Mouse (Mus musculus) kidney, adult 2 months (tissue): ENCODE data around the gene Tmem63a.

Experiments used
- CTCF ChIP-seq: fragments of 200-500 bp; conservative IDR thresholded peaks from 2 replicates; pipeline ENCODE4 v1.5.1; 2011; ENCODE audit warnings: low read depth, mild to moderate bottlenecking, control low read depth, low read length, moderate library complexity, mixed read lengths; ENCODE audit not compliant: insufficient read depth, insufficient read length
- POLR2A ChIP-seq: fragments of 200-500 bp; IDR thresholded peaks from one replicate; pipeline ENCODE4 v1.6.1; 2011; ENCODE audit warnings: low read depth, low read length, control low read depth

DNA sequence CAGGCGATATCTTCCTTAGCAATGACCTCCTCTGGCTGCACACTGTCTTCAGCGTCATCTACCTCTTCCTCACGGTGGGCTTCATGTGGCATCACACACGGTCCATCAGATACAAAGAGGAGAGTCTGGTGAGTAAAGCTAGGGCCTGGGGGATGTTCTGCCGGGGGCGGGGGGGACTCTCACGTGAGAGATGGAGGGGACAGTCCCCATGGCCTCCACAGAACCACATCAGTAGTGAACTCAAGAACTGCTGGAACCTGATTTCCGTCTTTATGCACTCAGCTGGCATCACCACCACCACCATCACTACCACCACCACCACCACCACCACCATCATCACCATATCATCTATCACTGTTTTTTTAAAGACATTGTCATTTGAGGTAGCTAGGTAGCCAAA lies 14.3 kb downstream of the Tmem63a start:
- TF ChIP-seq CTCF (no peak), POLR2A (no peak)
